Mouse (Mus musculus) liver, postnatal 0 days (tissue): ENCODE measurements around the gene Bloc1s4. TPM values are rescaled to one million over a fixed set of nuclear protein-coding genes. Genes with fewer than 3 reads are reported as not detected.

Source experiments
- ATAC-seq: fragments of 200-750 bp; cut with Nextera tagmentation; 2 replicates; pipeline ENCODE4 v1.8.0; 2017; ENCODE audit warnings: mild to moderate bottlenecking, moderate library complexity
- DNase-seq: peaks from one replicate; pipeline ENCODE4 v3.0.0-alpha.2; 2016
- H3K27ac ChIP-seq: fragments of 300-500 bp; sonication (generic); 2 replicates; pipeline ENCODE4 v1.5.1; 2014; ENCODE audit warnings: antibody characterized with exemption, moderate library complexity, mild to moderate bottlenecking, low read depth
- H3K27me3 ChIP-seq: fragments of 300-500 bp; sonication (generic); 2 replicates; pipeline ENCODE4 v1.6.1; 2014; ENCODE audit warnings: low read length, control low read depth, mixed read lengths; ENCODE audit not compliant: insufficient read depth
- H3K36me3 ChIP-seq: fragments of 300-500 bp; sonication (generic); replicated peaks from 2 replicates; pipeline ENCODE4 v1.6.1; 2014; ENCODE audit warnings: mild to moderate bottlenecking, control low read depth, low read length, moderate library complexity, mixed read lengths; ENCODE audit not compliant: insufficient read depth
- H3K4me1 ChIP-seq: fragments of 300-500 bp; sonication (generic); 2 replicates; pipeline ENCODE4 v1.6.1; 2014; ENCODE audit warnings: antibody characterized with exemption, mild to moderate bottlenecking, control low read depth; ENCODE audit not compliant: insufficient read depth
- H3K4me2 ChIP-seq: fragments of 300-500 bp; sonication (generic); 2 replicates; pipeline ENCODE4 v1.6.1; 2014; ENCODE audit warnings: low read depth, mild to moderate bottlenecking, low read length, moderate library complexity, mixed read lengths
- H3K4me3 ChIP-seq: fragments of 300-500 bp; sonication (generic); 2 replicates; pipeline ENCODE4 v1.5.1; 2014; ENCODE audit warnings: low read depth, low read length
- H3K9ac ChIP-seq: fragments of 300-500 bp; sonication (generic); replicated peaks from 2 replicates; pipeline ENCODE4 v1.6.1; 2014; ENCODE audit warnings: mild to moderate bottlenecking, moderate library complexity
- H3K9me3 ChIP-seq: fragments of 300-500 bp; sonication (generic); 2 replicates; pipeline ENCODE4 v1.6.1; 2016; ENCODE audit warnings: mild to moderate bottlenecking, control low read depth, low read length, mixed read lengths
- CTCF ChIP-seq: sonication (generic); IDR thresholded peaks from 2 replicates; pipeline ENCODE4 v1.5.1; 2016; ENCODE audit warnings: antibody characterized with exemption, low read depth
- EP300 ChIP-seq: IDR thresholded peaks from 2 replicates; pipeline ENCODE4 v1.6.1; 2016; ENCODE audit warnings: antibody characterized with exemption, low read depth, mild to moderate bottlenecking
- WGBS: fragments of 180-500 bp; shearing (Covaris S2); extraction: QIAGEN DNeasy Blood & Tissue Kit; methylation state at CpG from one replicate; pipeline ENCODE4 v1.1.7; 2014; ENCODE audit not compliant: insufficient replicate concordance; 5-methylcytosine and 5-hydroxymethylcytosine counted together
- polyA plus RNA-seq: library from polyadenylated mRNA; unstranded; fragments of >200 nt; fragmentation: Nextera tagmentation; extraction: Ambion mirVana; gene quantifications from 2 replicates; pipeline ENCODE4 v1.2.1, GENCODE M21; 2015

The Bloc1s4 gene
- polyA plus RNA-seq, 1 experiment from 2014 or later, result 14.6 TPM

DNA sequence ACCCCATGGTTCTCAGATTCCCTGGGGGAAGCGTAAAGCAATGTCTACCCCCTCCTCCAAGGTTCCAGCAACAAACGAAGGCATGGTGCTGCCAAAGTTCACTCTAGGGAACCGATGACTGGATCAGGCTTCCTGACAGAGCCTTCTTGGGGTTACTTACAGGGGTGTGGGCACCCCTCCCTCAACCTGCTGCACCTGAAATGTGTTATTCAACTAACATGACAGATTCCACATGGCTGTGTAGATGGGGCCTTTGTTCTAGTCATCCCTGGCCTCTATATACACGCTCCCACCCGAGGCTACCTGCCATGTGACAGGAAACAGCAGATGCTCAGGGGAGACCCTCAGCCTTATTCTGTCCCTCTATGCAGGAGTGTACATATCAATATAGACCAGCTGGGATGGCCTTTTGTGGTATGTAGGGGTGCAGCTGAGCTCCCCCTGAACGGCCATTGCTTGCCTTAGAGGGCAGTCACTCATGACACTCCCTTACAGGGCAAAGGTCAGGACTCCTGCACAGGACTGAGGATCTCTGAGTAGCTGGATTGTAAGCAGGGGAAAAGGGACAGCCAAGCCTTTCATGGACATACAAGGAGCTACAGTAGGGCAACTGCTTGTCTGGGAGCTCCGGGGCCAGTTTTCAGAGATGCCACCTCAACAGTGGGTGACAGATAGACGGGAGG lies 19.9 kb downstream of the Bloc1s4 start:
- H3K4me1 ChIP-seq, result peaks cover 42% of the 10 kb centered on the region
- DNase-seq (no peak), ATAC-seq (no peak)
- 77% methylated on average over 8 of the region's 8 CpGs for WGBS
- H3K27ac ChIP-seq, result no peak overlapping the region
- no peak overlapping the region for H3K9ac ChIP-seq
- no peaks in the 10 kb centered on the region for H3K9me3 ChIP-seq
- no peaks in the 10 kb centered on the region for H3K27me3 ChIP-seq
- H3K4me3 ChIP-seq, result no peak overlapping the region
- no peaks in the 10 kb centered on the region for H3K36me3 ChIP-seq
- no peak overlapping the region for H3K4me2 ChIP-seq
- TF ChIP-seq EP300 (no peak), CTCF (no peak)

DNA sequence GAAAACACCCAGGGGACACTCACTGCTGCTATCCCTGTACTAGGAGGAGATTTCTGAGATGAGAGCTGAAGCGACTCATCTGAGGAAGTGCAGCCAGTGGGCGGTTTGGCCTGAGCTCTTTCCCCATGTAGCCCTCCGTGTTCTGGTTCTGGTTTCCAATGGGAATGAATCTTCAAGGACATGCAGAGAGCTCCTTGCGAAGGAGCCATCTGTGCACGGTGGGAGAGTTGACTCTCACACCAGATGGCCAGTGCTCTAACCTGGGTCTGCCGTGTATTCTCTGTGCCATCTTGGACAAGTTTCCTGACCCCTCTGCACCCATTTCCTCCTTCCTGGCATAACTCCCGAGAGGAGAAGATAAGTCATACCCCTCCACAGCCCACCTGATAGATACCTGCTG lies 20.7 kb downstream of the Bloc1s4 start:
- no peak for DNase-seq
- no peak for ATAC-seq
- Histone ChIP-seq H3K4me1 (peaks cover 46% of the 10 kb centered on the region), H3K9me3 (no peaks in the 10 kb centered on the region), H3K4me2 (no peak overlapping the region), H3K27me3 (no peaks in the 10 kb centered on the region), H3K27ac (no peak overlapping the region), H3K9ac (no peak overlapping the region), H3K36me3 (no peaks in the 10 kb centered on the region), H3K4me3 (no peak overlapping the region)
- WGBS, result 73% methylated on average over 7 of the region's 7 CpGs
- TF ChIP-seq EP300, result no peak
- TF ChIP-seq CTCF, result no peak

DNA sequence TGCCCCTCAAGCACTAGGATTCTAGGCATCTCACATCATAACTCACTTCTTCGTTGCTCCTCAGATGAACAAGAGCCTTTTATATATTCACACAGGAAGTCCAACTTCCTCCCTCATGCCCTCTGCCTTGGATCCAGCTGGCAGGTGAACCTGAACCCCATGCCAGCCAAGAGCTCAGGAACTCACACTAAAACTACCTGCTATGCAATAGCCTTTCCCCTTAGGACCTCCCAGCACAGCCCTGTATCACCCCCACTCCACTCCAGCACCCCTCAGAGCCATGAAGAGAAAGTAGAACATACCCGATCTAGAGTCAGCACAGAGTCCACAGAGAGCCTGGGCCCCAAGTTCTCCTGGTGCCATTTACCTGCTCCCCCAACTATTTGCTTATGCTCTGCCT lies 21.3 kb downstream of the Bloc1s4 start:
- DNase-seq (no peak), ATAC-seq (no peak)
- 44% methylated on average over 2 of the region's 2 CpGs for WGBS
- Histone ChIP-seq H3K27ac (peak overlapping the region; percentile 93), H3K9me3 (no peaks in the 10 kb centered on the region), H3K4me3 (no peak overlapping the region), H3K27me3 (no peaks in the 10 kb centered on the region), H3K4me1 (peaks cover 48% of the 10 kb centered on the region), H3K36me3 (no peaks in the 10 kb centered on the region), H3K9ac (no peak overlapping the region), H3K4me2 (no peak overlapping the region)
- TF ChIP-seq CTCF (no peak), EP300 (no peak)

DNA sequence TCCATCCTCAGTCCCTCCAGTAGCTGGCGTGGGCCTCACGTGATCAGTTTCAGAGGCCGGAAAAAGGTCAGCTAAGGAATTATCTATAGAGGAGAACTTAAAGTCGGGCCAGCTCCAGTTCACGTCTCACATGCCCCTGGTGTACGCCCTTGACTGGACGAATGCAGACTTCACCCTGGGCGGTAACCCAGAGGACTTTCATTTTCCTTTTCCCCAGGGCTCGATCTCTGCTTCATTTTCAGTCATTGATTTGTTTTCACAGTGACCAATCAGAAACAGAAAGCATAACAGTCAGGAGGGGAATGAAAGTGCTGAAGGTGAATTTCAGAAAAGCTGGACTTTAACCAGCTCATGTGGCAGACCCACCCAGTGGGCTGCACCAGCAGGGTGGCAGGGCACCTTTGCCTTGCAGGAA lies 22.1 kb downstream of the Bloc1s4 start:
- TF ChIP-seq CTCF (no peak), EP300 (peak; percentile 68)
- ATAC-seq (peak; percentile 65), DNase-seq (peak; percentile 56)
- Histone ChIP-seq H3K9me3 (no peaks in the 10 kb centered on the region), H3K9ac (peak overlapping the region; percentile 48), H3K27ac (peak overlapping the region; percentile 93), H3K36me3 (no peaks in the 10 kb centered on the region), H3K27me3 (no peaks in the 10 kb centered on the region), H3K4me3 (peak overlapping the region; percentile 21), H3K4me1 (peaks cover 51% of the 10 kb centered on the region), H3K4me2 (peak overlapping the region; percentile 59)
- 46% methylated on average over 9 of the region's 9 CpGs for WGBS

DNA sequence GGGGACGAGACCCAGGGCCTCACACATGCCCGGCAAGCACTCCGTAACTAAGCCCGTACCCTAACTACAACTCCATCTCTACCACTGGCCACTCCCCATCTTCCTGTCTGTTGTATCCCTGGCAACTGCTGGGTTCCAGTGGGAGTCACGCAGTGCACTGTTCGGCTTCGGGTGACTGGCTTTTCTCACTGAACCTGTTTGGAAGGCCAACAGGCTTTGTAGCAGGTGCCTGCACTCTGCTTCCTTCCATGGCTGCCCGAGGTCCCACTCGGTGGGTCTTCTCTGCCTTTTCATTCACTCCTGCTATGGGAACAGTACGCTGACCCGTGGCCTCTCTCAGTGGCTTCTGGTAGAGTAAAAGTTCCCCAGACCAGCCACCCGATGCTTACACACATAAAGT lies 22.6 kb downstream of the Bloc1s4 start:
- DNase-seq (no peak), ATAC-seq (no peak)
- Histone ChIP-seq H3K4me3 (peak overlapping the region; percentile 21), H3K36me3 (no peaks in the 10 kb centered on the region), H3K9ac (peak overlapping the region; percentile 48), H3K9me3 (no peaks in the 10 kb centered on the region), H3K4me1 (peaks cover 53% of the 10 kb centered on the region), H3K27ac (peak overlapping the region; percentile 93), H3K4me2 (peak overlapping the region; percentile 59), H3K27me3 (no peaks in the 10 kb centered on the region)
- no peak for TF ChIP-seq EP300
- no peak for TF ChIP-seq CTCF
- 63% methylated on average over 12 of the region's 12 CpGs for WGBS

DNA sequence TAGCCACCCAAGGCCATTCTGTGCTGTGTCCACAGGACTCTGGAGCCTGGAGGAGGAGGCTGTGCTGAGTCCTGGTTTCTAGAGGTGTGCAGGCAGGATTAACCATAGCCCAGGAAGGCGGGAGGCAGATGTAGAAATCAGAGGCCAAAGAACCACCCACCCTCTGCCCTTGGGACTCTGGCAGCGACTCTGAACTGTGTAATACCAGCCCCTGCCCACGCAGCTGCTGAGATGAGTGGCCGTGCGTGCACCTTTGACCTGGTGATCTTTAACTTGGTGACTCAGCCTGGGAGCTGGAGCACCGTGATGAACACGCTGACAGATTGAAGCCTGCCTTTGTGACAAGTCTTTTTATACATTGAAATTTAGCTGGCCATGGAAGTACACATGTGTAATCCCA lies 24.2 kb downstream of the Bloc1s4 start:
- Histone ChIP-seq H3K4me1 (peaks cover 58% of the 10 kb centered on the region), H3K9me3 (no peaks in the 10 kb centered on the region), H3K4me3 (no peak overlapping the region), H3K36me3 (no peaks in the 10 kb centered on the region), H3K4me2 (no peak overlapping the region), H3K9ac (0 out of 2 replicates have a peak overlapping the region, but pooled peaks have one; percentile 28), H3K27me3 (no peaks in the 10 kb centered on the region), H3K27ac (peak overlapping the region; percentile 90)
- peak; percentile 77 for ATAC-seq
- peak; percentile 79 for DNase-seq
- peak; percentile 88 for TF ChIP-seq EP300
- TF ChIP-seq CTCF, result no peak
- WGBS, result 58% methylated on average over 7 of the region's 7 CpGs

DNA sequence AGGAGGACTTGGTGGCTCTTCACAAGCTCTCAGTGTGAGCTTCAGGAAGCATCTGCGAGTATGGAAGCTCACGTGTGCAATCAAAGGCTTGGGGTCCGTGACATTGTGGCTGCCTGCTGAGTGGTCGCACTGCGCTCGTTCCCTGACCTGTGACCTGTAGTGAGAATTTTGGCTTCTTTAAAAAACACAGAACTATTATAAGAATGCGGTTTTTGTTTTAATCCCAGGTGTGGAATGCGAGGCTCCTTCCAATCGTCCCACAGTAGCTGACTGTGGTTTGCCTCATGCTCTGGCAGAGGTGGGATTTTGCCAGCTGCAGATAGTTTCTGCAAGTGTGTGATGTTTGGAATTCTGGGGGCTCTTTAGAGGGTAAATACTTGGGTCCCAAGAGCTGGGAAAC lies 25.1 kb downstream of the Bloc1s4 start:
- H3K27me3 ChIP-seq, result no peaks in the 10 kb centered on the region
- TF ChIP-seq EP300 (no peak), CTCF (no peak)
- DNase-seq (no peak), ATAC-seq (no peak)
- no peaks in the 10 kb centered on the region for H3K36me3 ChIP-seq
- peaks cover 58% of the 10 kb centered on the region for H3K4me1 ChIP-seq
- H3K9ac ChIP-seq, result no peak overlapping the region
- no peak overlapping the region for H3K4me3 ChIP-seq
- H3K4me2 ChIP-seq, result no peak overlapping the region
- 84% methylated on average over 9 of the region's 9 CpGs for WGBS
- no peaks in the 10 kb centered on the region for H3K9me3 ChIP-seq
- peak overlapping the region; percentile 90 for H3K27ac ChIP-seq
